Comparison of ENCODE assay signal across 13 mouse cellular contexts in genomic region chr10:93647655-93648561, GRCm38 (mm10). TPM values are rescaled to one million over a fixed set of nuclear protein-coding genes. Genes with fewer than 3 reads are reported as not detected.
DNase-seq lines count a peak whose midpoint lies in the region; ATAC-seq lines count a peak whose summit lies in the region.
"Had no signal": no experiment of that assay in that cellular context is flagged by ENCODE, and none has a peak within 500 bp of the region (broad histone marks: within the 10 kb centered on the region; RNA-seq: fewer than 3 reads in every experiment).

No protein-coding gene starts in this region.

- peak; percentile 80 for ATAC-seq in megakaryocyte progenitor cell, adult 5-6 weeks (replicated peaks; ENCODE audit: poor library complexity)
- ATAC-seq in neural tube, embryonic 15.5 days (ENCODE audit: low FRiP score): no peak
- ATAC-seq: intestine, embryonic 16.5 days had no signal

- peaks cover 5% of the 10 kb centered on the region for H3K4me1 ChIP-seq in neural tube, embryonic 15.5 days

- H3K9me3 ChIP-seq in neural tube, embryonic 15.5 days (replicated peaks): no peaks in the 10 kb centered on the region
- H3K9me3 ChIP-seq: limb, embryonic 15.5 days had no signal

- 92% methylated on average over 10 of the region's 10 CpGs for WGBS in neural tube, embryonic 15.5 days

- H3K9ac ChIP-seq in neural tube, embryonic 15.5 days (replicated peaks): no peak overlapping the region
- H3K9ac ChIP-seq: limb, embryonic 15.5 days had no signal

- H3K27ac ChIP-seq in neural tube, embryonic 15.5 days (replicated peaks): no peak overlapping the region
- H3K27ac ChIP-seq: limb, embryonic 15.5 days had no signal

- no peak overlapping the region for H3K4me3 ChIP-seq in neural tube, embryonic 15.5 days (replicated peaks)
- H3K4me3 ChIP-seq: limb, embryonic 15.5 days had no signal

- intact Hi-C loops in heart, postnatal 10 days (cut with DNase I): no loop called here

- no peak overlapping the region for H3K4me2 ChIP-seq in neural tube, embryonic 15.5 days
- H3K4me2 ChIP-seq: limb, embryonic 15.5 days had no signal

- DNase-seq in spleen, adult 12 weeks (ENCODE audit: low spot score): peak; percentile 19
- no peak for DNase-seq in spleen, adult 18-20 months
- DNase-seq in fat pad, adult 2 months (ENCODE audit: extremely low read depth, low read depth, low spot score): peak; percentile 52
- peak; percentile 71 to 74 for DNase-seq in heart, postnatal 10 days
- no peak for DNase-seq in gastrocnemius, adult 8-10 months (ENCODE audit: low spot score in 2 of 2)
- no peak for DNase-seq in T-cell, adult 2 months (ENCODE audit: low spot score)
- DNase-seq: cerebellum, postnatal 25 days; gastrocnemius, postnatal 25 days; thymus, postnatal 36 days had no signal

- no peaks in the 10 kb centered on the region for H3K36me3 ChIP-seq in neural tube, embryonic 15.5 days
- H3K36me3 ChIP-seq: limb, embryonic 15.5 days had no signal

- H3K27me3 ChIP-seq in neural tube, embryonic 15.5 days (replicated peaks): no peaks in the 10 kb centered on the region

RNA-seq across cellular contexts. Expression of gene Ntn4, which starts 7.4 kb away (rescaled TPM):
- total RNA-seq in heart, postnatal 10 days (2021): 10 to 100 TPM; 24.6 to 36.4 TPM
- 1.2 TPM in 2 replicates for total RNA-seq in megakaryocyte progenitor cell, adult 5-6 weeks (2015)
- 0.74 and 1.1 TPM in 2 replicates for total RNA-seq in megakaryocyte progenitor cell, adult 5-6 weeks (2017)
- 1 to 10 TPM; 4.6 to 7.7 (median 6.2) TPM for total RNA-seq in gastrocnemius, adult 8-10 months (2022)
- 0.43 and 0.59 TPM in 2 replicates for polyA plus RNA-seq in neural tube, embryonic 15.5 days (2015; fragmentation: Nextera tagmentation; extraction: Ambion mirVana)

RNA-seq across cellular contexts. Expression of gene Snrpf, which starts 58.4 kb away (rescaled TPM):
- total RNA-seq in heart, postnatal 10 days (2021): 10 to 100 TPM; 12.2 to 16.2 TPM
- total RNA-seq in megakaryocyte progenitor cell, adult 5-6 weeks (2015): 188 and 192 TPM in 2 replicates
- 284 and 295 TPM in 2 replicates for total RNA-seq in megakaryocyte progenitor cell, adult 5-6 weeks (2017)
- 10 to 100 TPM in 1 of 4 experiments, 1 to 10 TPM in 3; 6.2 to 10.4 (median 7.7) TPM for total RNA-seq in gastrocnemius, adult 8-10 months (2022)
- 58.2 and 71.7 TPM in 2 replicates for polyA plus RNA-seq in neural tube, embryonic 15.5 days (2015; fragmentation: Nextera tagmentation; extraction: Ambion mirVana)

Comparison
In these comparisons a context has a peak if more than half of its experiments do, and no peak if none do; other contexts are left out.
1. DNase-seq: peak in spleen, adult 12 weeks (single experiment), fat pad, adult 2 months (single experiment) and heart, postnatal 10 days (2 of 2); none in spleen, adult 18-20 months (0 of 2), gastrocnemius, adult 8-10 months (0 of 2) and T-cell, adult 2 months (single experiment).
2. RNA of gene Snrpf, which starts 58.4 kb away (total RNA-seq): 188 to 295 TPM in megakaryocyte progenitor cell, adult 5-6 weeks; 12.2 to 16.2 TPM in heart, postnatal 10 days and 6.2 to 10.4 TPM in gastrocnemius, adult 8-10 months; every median in the first group is over 10 times any median in the second.